Mouse (Mus musculus): ENCODE results near the gene Rgs10.
"Not testable (repeated sequence)": the region's sequence is repeated elsewhere in the genome, so short reads cannot be mapped to it uniquely, and the experiment has no call there.

The Rgs10 gene

GRCm38 (mm10) chr7:128344928-128345653 is 73.5 kb downstream of the Rgs10 start:
- DNase-seq (ENCODE audit: low read depth in 2 of 2, low spot score in 2 of 2), result peak; percentile 20 to 56

DNA sequence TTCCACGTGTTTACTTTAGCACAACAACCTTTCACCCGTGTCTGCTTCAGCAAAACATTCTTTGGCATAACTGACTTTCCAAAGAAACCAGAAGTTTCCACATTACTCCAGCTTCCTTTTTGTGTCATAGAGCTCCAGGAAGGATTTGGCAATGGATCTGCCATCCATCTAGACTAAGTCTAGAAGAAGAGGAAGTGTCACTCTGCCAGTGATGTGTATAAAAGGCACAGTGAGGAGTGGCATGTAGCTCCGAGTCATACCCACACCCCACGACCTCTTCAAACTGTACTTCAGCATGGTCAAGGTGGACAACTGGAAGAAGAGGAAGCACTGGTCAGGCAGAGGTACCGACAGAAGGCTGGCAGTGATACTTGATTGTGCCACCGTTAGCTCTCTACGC is 74.1 kb downstream of the Rgs10 start:
- no peak for DNase-seq (ENCODE audit: low read depth in 2 of 2, low spot score in 2 of 2)

- not testable (repeated sequence) for DNase-seq (ENCODE audit: low read depth in 2 of 2, low spot score in 2 of 2)
Measured at GRCm38 (mm10) chr7:128342691-128343090, 75.9 kb downstream of the Rgs10 start.

- not testable (repeated sequence) for DNase-seq (ENCODE audit: low read depth in 2 of 2, low spot score in 2 of 2)
Measured at GRCm38 (mm10) chr7:128340321-128340720, 78.2 kb downstream of the Rgs10 start.

DNA sequence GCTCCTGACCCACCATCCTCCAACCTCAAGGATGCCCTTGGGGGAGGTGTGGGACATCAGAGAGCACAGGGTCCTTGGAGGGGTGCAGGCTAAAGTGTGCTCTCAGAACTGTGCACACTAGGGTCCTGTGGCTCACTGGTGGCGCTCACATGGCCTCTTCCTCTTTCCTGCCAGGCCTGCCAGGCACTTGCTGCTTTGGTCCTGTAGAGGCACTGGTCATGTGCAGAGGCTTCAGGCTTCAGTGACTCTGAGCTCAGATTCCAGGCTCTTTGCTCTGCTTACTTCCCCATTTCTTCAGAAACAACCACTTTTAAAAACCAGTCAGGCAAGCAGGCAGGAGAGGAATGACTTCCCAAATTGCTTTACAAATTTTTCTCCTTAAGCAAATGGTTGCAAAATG is 85.7 kb downstream of the Rgs10 start:
- no peak for DNase-seq (ENCODE audit: low read depth in 2 of 2, low spot score in 2 of 2)

DNA sequence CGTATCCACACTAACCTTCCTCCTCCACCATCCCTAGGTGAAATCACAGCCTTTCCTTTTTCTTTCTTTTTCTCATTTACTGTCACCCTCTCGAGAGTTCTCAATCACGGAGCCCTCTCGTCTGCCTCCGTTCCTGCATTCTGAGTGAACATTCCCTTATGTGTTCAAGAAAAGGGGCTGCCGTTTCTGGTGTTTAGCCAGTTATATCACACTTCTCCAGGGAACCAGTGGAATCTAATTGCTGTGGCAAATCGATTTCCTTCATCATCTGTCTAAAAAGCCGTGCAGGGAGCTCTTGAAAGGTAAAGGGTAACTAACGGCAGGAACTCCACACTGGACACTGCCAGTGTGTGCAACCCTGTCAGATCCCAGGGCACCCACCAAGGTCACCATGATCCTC is 87.6 kb downstream of the Rgs10 start:
- no peak for DNase-seq (ENCODE audit: low read depth in 2 of 2, low spot score in 2 of 2)

DNA sequence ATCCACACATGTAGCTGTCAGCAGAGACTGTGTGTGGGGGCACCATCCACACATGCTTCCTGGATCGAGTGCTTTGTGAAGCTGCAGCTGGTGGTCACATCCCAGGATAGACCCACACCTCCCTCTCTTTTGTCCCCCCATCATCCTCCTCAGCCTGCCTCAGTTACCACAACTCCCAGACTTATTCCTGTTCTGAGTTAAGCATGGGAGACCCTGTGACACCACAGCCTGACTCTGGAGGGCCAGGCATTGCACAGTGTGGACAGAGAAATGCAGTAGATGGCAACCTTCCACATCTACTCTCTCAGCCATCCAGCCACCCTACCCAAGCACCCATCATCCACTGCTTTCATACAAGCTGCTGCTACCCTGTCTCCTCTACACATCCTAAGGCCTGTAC is 93.6 kb downstream of the Rgs10 start:
- no peak for DNase-seq (ENCODE audit: low read depth in 2 of 2, low spot score in 2 of 2)

Measured in CD8-positive naive resting alpha-beta T cell, adult 2 months (primary cell).